8 mouse cellular contexts compared by ENCODE assay signal in genomic region chr2:122825406-122826236, GRCm38 (mm10).
DNase-seq lines count a peak whose midpoint lies in the region; ATAC-seq and TF ChIP-seq lines count a peak whose summit lies in the region.

No protein-coding gene starts in this region.

- no peaks in the 10 kb centered on the region for H3K27me3 ChIP-seq in heart, embryonic 13.5 days (replicated peaks)
- no peaks in the 10 kb centered on the region for H3K27me3 ChIP-seq in liver, adult 2 months (ENCODE audit: control insufficient read depth, insufficient read depth, low read length)
- no peaks in the 10 kb centered on the region for H3K27me3 ChIP-seq in neural tube, embryonic 14.5 days (ENCODE audit: control insufficient read depth, insufficient read depth, low read length)

- peaks cover 5% of the 10 kb centered on the region; the same call in 1 of the 2 replicates for H3K4me1 ChIP-seq in heart, embryonic 13.5 days
- H3K4me1 ChIP-seq in liver, adult 2 months (ENCODE audit: control insufficient read depth, insufficient read depth, low read length): no peaks in the 10 kb centered on the region
- no peaks in the 10 kb centered on the region for H3K4me1 ChIP-seq in neural tube, embryonic 14.5 days (ENCODE audit: control insufficient read depth, insufficient read depth, low read length)

- peak; percentile 37 for DNase-seq in urinary bladder, postnatal 14 days (ENCODE audit: low spot score)
- DNase-seq in urinary bladder, adult 2 months (ENCODE audit: low spot score): no peak
- DNase-seq in embryo, embryonic 11 days: peak; percentile 76
- peak; percentile 58 for DNase-seq in kidney, postnatal 10 days
- DNase-seq in liver, adult 2 months (ENCODE audit: extremely low read depth, low read depth, low spot score): peak; percentile 22
- peak; percentile 17 for DNase-seq in yolk sac, embryonic 10.5 days (ENCODE audit: low spot score)

- 35% methylated on average over 19 of the region's 19 CpGs for WGBS in heart, embryonic 13.5 days
- WGBS in liver, adult 2 months: 47% methylated on average over 19 of the region's 19 CpGs
- 40% methylated on average over 19 of the region's 19 CpGs for WGBS in neural tube, embryonic 14.5 days

- no peak for TF ChIP-seq POLR2A in liver, adult 2 months (IDR thresholded peaks at IDR 0.05; ENCODE audit: extremely low read depth, insufficient read depth, low read length)

- H3K4me3 ChIP-seq in heart, embryonic 13.5 days: no peak overlapping the region
- H3K4me3 ChIP-seq in liver, adult 2 months (ENCODE audit: insufficient read depth, low read depth, low read length): no peak overlapping the region
- no peak overlapping the region for H3K4me3 ChIP-seq in neural tube, embryonic 14.5 days (ENCODE audit: low read depth, low read length)

- no peaks in the 10 kb centered on the region for H3K9me3 ChIP-seq in heart, embryonic 13.5 days
- H3K9me3 ChIP-seq in neural tube, embryonic 14.5 days (ENCODE audit: control insufficient read depth, low read length): no peaks in the 10 kb centered on the region

- H3K9ac ChIP-seq in heart, embryonic 13.5 days: no peak overlapping the region
- H3K9ac ChIP-seq in liver, adult 2 months (ENCODE audit: low read depth, low read length): no peak overlapping the region
- H3K9ac ChIP-seq in neural tube, embryonic 14.5 days (replicated peaks; ENCODE audit: low read depth, low read length): no peak overlapping the region

- peak overlapping the region; percentile 58 for H3K4me2 ChIP-seq in heart, embryonic 13.5 days
- H3K4me2 ChIP-seq in neural tube, embryonic 14.5 days (ENCODE audit: low read depth, low read length): no peak overlapping the region

- peak overlapping the region; percentile 15; the same call in 1 of the 2 replicates for H3K27ac ChIP-seq in heart, embryonic 13.5 days (replicated peaks)
- no peak overlapping the region for H3K27ac ChIP-seq in liver, adult 2 months (replicated peaks; ENCODE audit: insufficient read depth, low read depth, low read length)
- no peak overlapping the region for H3K27ac ChIP-seq in neural tube, embryonic 14.5 days (ENCODE audit: low read depth, low read length)

- peak; percentile 93 for TF ChIP-seq CTCF in liver, adult 2 months (IDR thresholded peaks at IDR 0.05; ENCODE audit: low read depth, low read length)

- no peaks in the 10 kb centered on the region for H3K36me3 ChIP-seq in heart, embryonic 13.5 days
- H3K36me3 ChIP-seq in liver, adult 2 months (ENCODE audit: control insufficient read depth, insufficient read depth, low read length): no peaks in the 10 kb centered on the region
- no peaks in the 10 kb centered on the region for H3K36me3 ChIP-seq in neural tube, embryonic 14.5 days (ENCODE audit: control insufficient read depth, insufficient read depth, low read length)

- no peak for ATAC-seq in heart, embryonic 13.5 days (ENCODE audit: extremely low read depth, insufficient number of reproducible peaks, low FRiP score, low TSS enrichment)
- ATAC-seq in neural tube, embryonic 14.5 days (ENCODE audit: low read depth): peak; percentile 76

- no peaks in the 10 kb centered on the region for H3K79me2 ChIP-seq in liver, adult 2 months (ENCODE audit: control insufficient read depth, insufficient read depth, low read length)
